Mouse (Mus musculus) cerebellum, adult 2 months (tissue): ENCODE measurements around the gene Wnt11. TPM values are rescaled to one million over a fixed set of nuclear protein-coding genes. Genes with fewer than 3 reads are reported as not detected.

Experiments
- DNase-seq, 2 experiments: peaks; one replicate each; pipeline ENCODE4 v3.0.0; 2021
- H3K27ac ChIP-seq: fragments of 200-500 bp; 2 replicates; pipeline ENCODE4 v1.5.1; 2012; ENCODE audit warnings: low read length, control low read depth, inconsistent platforms; ENCODE audit not compliant: insufficient read depth
- H3K27me3 ChIP-seq: fragments of 200-500 bp; 2 replicates; pipeline ENCODE4 v1.6.1; 2012; ENCODE audit warnings: inconsistent platforms, mild to moderate bottlenecking, low read length, moderate library complexity; ENCODE audit not compliant: control insufficient read depth, insufficient read depth
- H3K4me1 ChIP-seq: fragments of 200-500 bp; 2 replicates; pipeline ENCODE4 v1.6.1; 2011; ENCODE audit warnings: low read length; ENCODE audit not compliant: control insufficient read depth, insufficient read depth
- H3K4me3 ChIP-seq: fragments of 200-500 bp; replicated peaks from 2 replicates; pipeline ENCODE3; 2011; ENCODE audit warnings: mild to moderate bottlenecking, low read depth, low read length, control low read depth; ENCODE audit not compliant: insufficient read depth
- CTCF ChIP-seq: fragments of 200-500 bp; IDR thresholded peaks from 2 replicates; pipeline ENCODE4 v1.5.1; 2011; ENCODE audit warnings: low read depth, mild to moderate bottlenecking, control low read depth, low read length, moderate library complexity, borderline replicate concordance; ENCODE audit not compliant: insufficient read depth
- POLR2A ChIP-seq: fragments of 200-500 bp; IDR thresholded peaks from 2 replicates; pipeline ENCODE4 v1.6.1; 2011; ENCODE audit warnings: low read length, control low read depth, borderline replicate concordance; ENCODE audit not compliant: insufficient read depth
- WGBS: fragments of 180-500 bp; shearing (Covaris S2); methylation state at CpG from one replicate; pipeline ENCODE4 v1.1.7; 2018; 5-methylcytosine and 5-hydroxymethylcytosine counted together
- polyA plus RNA-seq: library from polyadenylated mRNA; depleted of rRNA; stranded (reverse); fragments of >200 nt; gene quantifications from 2 replicates; pipeline ENCODE4 v1.2.3, GENCODE M21; 2012

Wnt11 gene
- polyA plus RNA-seq, 1 experiment: 1.5 TPM

- TF ChIP-seq POLR2A (no peak), CTCF (no peak)
These were observed 35.9 kb downstream of the Wnt11 start for GRCm38 (mm10) chr7:98870791-98871190.

GRCm38 (mm10) chr7:98871882-98872281 lies 37.0 kb downstream of the Wnt11 start:
- WGBS: 26% methylated on average over 12 of the region's 12 CpGs
- H3K27ac ChIP-seq: no peak overlapping the region
- DNase-seq: no peak
- TF ChIP-seq POLR2A (no peak), CTCF (no peak)
- no peak overlapping the region for H3K4me3 ChIP-seq
- peaks cover 13% of the 10 kb centered on the region for H3K4me1 ChIP-seq
- H3K27me3 ChIP-seq: no peaks in the 10 kb centered on the region

More at GRCm38 (mm10) chr7:98870791-98871190, 35.9 kb downstream of the Wnt11 start:
- H3K4me1 ChIP-seq: peaks cover 13% of the 10 kb centered on the region
- no peaks in the 10 kb centered on the region for H3K27me3 ChIP-seq
- no peak overlapping the region for H3K27ac ChIP-seq
- H3K4me3 ChIP-seq: no peak overlapping the region
- no peak for DNase-seq
- 81% methylated on average over 12 of the region's 12 CpGs for WGBS

- TF ChIP-seq POLR2A (no peak), CTCF (no peak)
- H3K27ac ChIP-seq: no peak overlapping the region
- WGBS: 95% methylated on average over 12 of the region's 12 CpGs
- no peak for DNase-seq
- no peak overlapping the region for H3K4me3 ChIP-seq
- peaks cover 13% of the 10 kb centered on the region for H3K4me1 ChIP-seq
- no peaks in the 10 kb centered on the region for H3K27me3 ChIP-seq
These were observed 38.4 kb downstream of the Wnt11 start for GRCm38 (mm10) chr7:98873316-98873715.

DNA sequence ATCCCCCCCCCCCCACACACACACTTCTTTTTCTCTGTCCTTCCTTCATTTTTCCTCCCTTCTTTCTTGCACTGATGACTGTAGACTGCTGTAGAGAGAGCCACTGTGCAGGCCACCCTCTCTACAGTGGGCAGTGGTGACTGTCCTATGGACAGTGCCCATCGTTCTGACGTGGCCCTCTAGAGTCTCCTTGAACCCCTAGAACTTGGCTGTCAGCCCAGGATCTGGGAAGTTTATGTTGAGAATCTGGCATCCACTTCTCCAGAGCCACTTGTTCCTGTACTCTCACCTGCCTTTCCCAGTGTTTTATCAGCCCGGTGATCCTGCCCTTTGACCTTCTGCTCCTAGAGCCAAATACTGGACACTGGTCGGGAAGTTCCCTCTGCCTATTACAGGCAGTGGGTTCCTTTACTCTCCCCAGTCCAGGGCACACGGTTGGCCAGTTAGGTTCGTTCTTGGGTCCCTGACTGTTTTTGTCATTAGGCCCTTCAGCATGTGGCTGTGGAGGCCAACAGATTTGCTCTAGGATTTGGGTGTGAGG lies 39.6 kb downstream of the Wnt11 start:
- 57% methylated on average over 6 of the region's 6 CpGs for WGBS
- TF ChIP-seq POLR2A: no peak
- no peak for TF ChIP-seq CTCF

GRCm38 (mm10) chr7:98875390-98875990 lies 40.6 kb downstream of the Wnt11 start:
- Histone ChIP-seq H3K27ac (no peak overlapping the region), H3K27me3 (no peaks in the 10 kb centered on the region), H3K4me1 (peaks cover 13% of the 10 kb centered on the region), H3K4me3 (no peak overlapping the region)
- 14% methylated on average over 13 of the region's 13 CpGs for WGBS
- no peak for TF ChIP-seq CTCF
- TF ChIP-seq POLR2A: no peak
- peak; percentile 33 to 34 for DNase-seq

More for the DNA sequence above, 39.6 kb downstream of the Wnt11 start:
- H3K4me3 ChIP-seq: no peak overlapping the region
- no peak for DNase-seq
- H3K4me1 ChIP-seq: peaks cover 13% of the 10 kb centered on the region
- H3K27ac ChIP-seq: no peak overlapping the region
- no peaks in the 10 kb centered on the region for H3K27me3 ChIP-seq

- 59% methylated on average over 13 of the region's 13 CpGs for WGBS
- no peak overlapping the region for H3K27ac ChIP-seq
These were observed 41.2 kb downstream of the Wnt11 start for GRCm38 (mm10) chr7:98876119-98876518.

DNA sequence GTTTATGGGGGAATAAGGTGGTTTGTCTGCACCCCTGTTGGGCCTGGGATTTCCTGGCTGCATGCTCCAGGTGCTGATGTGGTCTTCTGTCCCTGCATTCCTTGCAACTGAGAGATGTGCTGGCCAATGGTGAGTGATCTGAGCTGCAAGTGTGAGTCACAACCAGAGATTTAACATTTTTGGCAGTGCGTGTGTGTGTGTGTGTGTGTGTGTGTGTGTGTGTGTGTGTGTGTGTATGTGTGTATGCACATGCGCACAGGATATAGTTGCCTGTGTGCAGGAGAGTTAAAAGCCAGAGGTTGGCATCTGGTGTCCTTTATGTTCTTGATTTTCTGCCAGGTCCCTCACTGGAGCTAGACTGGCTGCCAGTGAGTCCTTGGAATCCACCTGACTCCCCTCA lies 44.3 kb downstream of the Wnt11 start:
- TF ChIP-seq POLR2A (no peak), CTCF (no peak)
- WGBS: 79% methylated on average over 2 of the region's 2 CpGs
- H3K27ac ChIP-seq: no peak overlapping the region

More at GRCm38 (mm10) chr7:98876119-98876518, 41.2 kb downstream of the Wnt11 start:
- Histone ChIP-seq H3K4me3 (no peak overlapping the region), H3K27me3 (no peaks in the 10 kb centered on the region), H3K4me1 (peaks cover 13% of the 10 kb centered on the region)
- DNase-seq: no peak
- no peak for TF ChIP-seq CTCF
- no peak for TF ChIP-seq POLR2A

GRCm38 (mm10) chr7:98881887-98882286 lies 47.0 kb downstream of the Wnt11 start:
- H3K27me3 ChIP-seq: no peaks in the 10 kb centered on the region
- no peaks in the 10 kb centered on the region; the same call in 1 of the 2 replicates for H3K4me1 ChIP-seq
- no peak overlapping the region for H3K27ac ChIP-seq
- WGBS: 60% methylated on average over 4 of the region's 4 CpGs
- peak in 1 of 2 experiments; percentile 43 for DNase-seq
- no peak overlapping the region for H3K4me3 ChIP-seq
- peak; percentile 43; the same call in 1 of the 2 replicates for TF ChIP-seq CTCF
- TF ChIP-seq POLR2A: no peak

More for the DNA sequence above, 44.3 kb downstream of the Wnt11 start:
- no peak for DNase-seq
- no peak overlapping the region for H3K4me3 ChIP-seq
- H3K4me1 ChIP-seq: peaks cover 13% of the 10 kb centered on the region
- no peaks in the 10 kb centered on the region for H3K27me3 ChIP-seq
